In genomic region chr17:90088314-90088650, GRCm38 (mm10) we compare ENCODE assay signal across 8 mouse cellular contexts.
A peak's percentile ranks its signal among the peaks of the same experiment; 100 is the strongest.
DNase-seq lines count a peak whose midpoint lies in the region; ATAC-seq lines count a peak whose summit lies in the region.

No protein-coding gene starts in this region.

- peak; percentile 99 for ATAC-seq in hindbrain, embryonic 13.5 days (ENCODE audit: low FRiP score)
- peak; percentile 99 for ATAC-seq in megakaryocyte progenitor cell, adult 5-6 weeks (replicated peaks; ENCODE audit: poor library complexity)

- H3K9me3 ChIP-seq in hindbrain, embryonic 13.5 days, result no peaks in the 10 kb centered on the region

- no peaks in the 10 kb centered on the region for H3K27me3 ChIP-seq in hindbrain, embryonic 13.5 days

- H3K4me3 ChIP-seq in hindbrain, embryonic 13.5 days, result peak overlapping the region; percentile 40

- H3K27ac ChIP-seq in hindbrain, embryonic 13.5 days, result peak overlapping the region; percentile 89

- peak overlapping the region; percentile 65 for H3K9ac ChIP-seq in hindbrain, embryonic 13.5 days

- H3K4me2 ChIP-seq in hindbrain, embryonic 13.5 days, result peak overlapping the region; percentile 61

- H3K4me1 ChIP-seq in hindbrain, embryonic 13.5 days (replicated peaks), result peaks cover 8% of the 10 kb centered on the region

- H3K36me3 ChIP-seq in hindbrain, embryonic 13.5 days, result no peaks in the 10 kb centered on the region

- peak; percentile 64 for DNase-seq in ZHBTc4 (ENCODE audit: low read depth, low spot score)
- DNase-seq in cerebellum, postnatal 36 days, result peak; percentile 96 to 97
- peak; percentile 90 to 96 for DNase-seq in frontal cortex, postnatal 36 days (ENCODE audit: low spot score in 2 of 2)
- DNase-seq in left cerebral cortex, adult 9 months (ENCODE audit: low spot score in 2 of 2), result peak; percentile 82 to 94
- DNase-seq in right cerebral cortex, postnatal 10 days (ENCODE audit: low spot score in 2 of 2), result peak; percentile 95 to 97
- DNase-seq in thymus, postnatal 36 days, result no peak

- WGBS in hindbrain, embryonic 13.5 days, result under 1% methylated on average over 12 of the region's 12 CpGs

Comparison
In these comparisons a context has a peak if more than half of its experiments do, and no peak if none do; other contexts are left out.
1. DNase-seq: peak in ZHBTc4 (single experiment), cerebellum, postnatal 36 days (2 of 2), frontal cortex, postnatal 36 days (2 of 2), left cerebral cortex, adult 9 months (2 of 2) and right cerebral cortex, postnatal 10 days (2 of 2); none in thymus, postnatal 36 days (0 of 2).